Mouse (Mus musculus) kidney, postnatal 14 days (tissue): ENCODE measurements around the gene Zfyve1.
A peak's percentile ranks its signal among the peaks of the same experiment; 100 is the strongest.

Source experiments
- DNase-seq: peaks from one replicate; pipeline ENCODE4 v3.0.0; 2022; ENCODE audit warnings: mixed read lengths

Zfyve1 gene

DNA sequence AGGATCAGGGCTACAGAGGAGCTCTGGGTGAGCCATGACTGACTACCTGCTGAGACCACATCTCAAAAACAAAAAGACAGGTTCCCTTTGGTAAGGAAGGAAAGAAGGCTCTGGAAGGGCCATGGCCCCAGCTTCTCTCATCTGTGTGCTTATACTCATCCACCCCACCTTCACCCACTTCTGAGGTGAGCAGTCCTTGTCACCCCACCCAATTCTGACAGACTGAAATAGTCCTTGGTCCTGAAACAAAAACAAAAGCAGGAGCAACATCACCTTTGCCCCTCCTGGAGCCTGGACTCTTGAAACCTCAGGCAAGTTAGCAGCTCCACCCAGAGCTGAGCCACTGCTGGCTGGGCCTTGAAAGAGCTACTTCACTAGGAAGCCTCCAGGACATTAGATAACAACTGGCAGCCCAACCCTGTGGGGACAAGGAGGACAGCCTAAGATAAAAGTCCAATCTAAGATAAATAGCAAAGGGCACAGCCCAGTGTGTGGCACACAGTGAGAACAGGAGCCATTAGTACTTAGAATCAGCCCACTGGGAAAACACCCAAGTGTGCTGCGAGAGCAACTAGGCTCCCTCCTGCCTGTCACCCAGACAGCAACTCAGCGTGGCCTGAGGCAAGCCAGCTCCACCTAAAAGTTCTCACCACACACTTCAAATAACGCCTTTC lies 18.0 kb downstream of the Zfyve1 start:
- peak; percentile 63 for DNase-seq

DNA sequence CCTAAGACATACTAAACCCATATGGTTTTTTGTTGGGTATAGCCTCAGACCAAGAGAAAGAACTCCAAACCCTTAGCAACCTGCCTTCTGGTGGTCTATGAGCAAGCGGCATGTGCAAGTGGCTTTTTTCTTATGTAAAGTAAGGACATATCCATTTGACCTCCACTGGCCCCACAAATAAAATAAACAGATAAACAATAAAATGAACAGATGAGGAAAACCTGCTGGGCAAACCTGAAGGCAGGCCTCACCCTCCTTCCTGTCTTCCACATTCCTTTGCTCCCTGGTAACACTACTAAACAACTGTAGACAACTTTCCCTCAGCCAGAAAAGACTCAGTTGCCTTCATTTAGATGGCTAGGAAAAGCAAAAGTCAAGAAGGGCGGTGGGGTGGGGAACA lies 18.7 kb downstream of the Zfyve1 start:
- no peak for DNase-seq

- no peak for DNase-seq
Observed at GRCm38 (mm10) chr12:83577445-83577844, 19.6 kb downstream of the Zfyve1 start.

DNA sequence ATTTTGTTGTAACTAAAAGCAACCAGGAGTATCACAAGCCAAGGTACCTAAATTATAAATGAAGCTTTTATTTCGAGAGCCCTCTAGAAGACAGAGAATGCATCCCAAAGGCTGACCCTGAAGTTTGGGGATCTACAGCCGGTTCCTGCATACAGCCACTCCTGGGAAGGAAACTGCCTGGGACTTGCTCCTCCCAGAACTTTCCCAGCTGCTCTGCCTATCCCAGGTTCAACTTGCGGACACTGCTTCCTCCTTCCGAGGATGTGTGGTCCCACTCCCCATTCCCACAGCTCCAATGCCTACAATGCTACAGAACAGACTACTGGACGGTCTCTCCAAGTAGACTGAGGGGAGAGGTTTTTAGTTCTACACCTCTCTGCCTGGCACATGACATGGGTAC lies 24.3 kb downstream of the Zfyve1 start:
- DNase-seq: no peak

GRCm38 (mm10) chr12:83569866-83570265 lies 27.2 kb downstream of the Zfyve1 start:
- no peak for DNase-seq

- no peak for DNase-seq
Observed at GRCm38 (mm10) chr12:83562589-83562988, 34.4 kb downstream of the Zfyve1 start.

GRCm38 (mm10) chr12:83560189-83560588 lies 36.8 kb downstream of the Zfyve1 start:
- DNase-seq: no peak

GRCm38 (mm10) chr12:83558496-83558895 lies 38.5 kb downstream of the Zfyve1 start:
- DNase-seq: no peak

GRCm38 (mm10) chr12:83555605-83556004 lies 41.4 kb downstream of the Zfyve1 start:
- no peak for DNase-seq

- no peak for DNase-seq
Observed at GRCm38 (mm10) chr12:83553816-83554215, 43.2 kb downstream of the Zfyve1 start.

DNA sequence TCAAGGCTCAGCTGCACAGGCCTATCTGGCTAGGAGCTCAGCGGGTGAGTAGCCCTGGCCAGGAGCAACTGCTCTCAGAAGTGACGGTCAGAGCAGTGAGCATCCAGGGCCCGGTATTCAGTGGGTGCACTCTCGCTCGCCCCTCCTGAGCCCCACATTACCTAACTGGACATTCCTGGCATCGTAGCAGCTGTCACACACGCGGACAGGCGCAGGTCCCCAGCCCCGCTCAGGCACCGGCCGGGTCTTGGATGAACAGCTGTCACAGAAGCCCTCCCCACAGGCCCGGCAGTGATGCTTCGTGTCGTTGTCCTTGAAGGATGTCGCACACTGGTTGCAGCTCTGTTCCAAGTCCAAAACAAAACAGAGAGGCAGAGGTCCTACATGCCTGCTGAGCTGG lies 45.7 kb downstream of the Zfyve1 start:
- no peak for DNase-seq

DNA sequence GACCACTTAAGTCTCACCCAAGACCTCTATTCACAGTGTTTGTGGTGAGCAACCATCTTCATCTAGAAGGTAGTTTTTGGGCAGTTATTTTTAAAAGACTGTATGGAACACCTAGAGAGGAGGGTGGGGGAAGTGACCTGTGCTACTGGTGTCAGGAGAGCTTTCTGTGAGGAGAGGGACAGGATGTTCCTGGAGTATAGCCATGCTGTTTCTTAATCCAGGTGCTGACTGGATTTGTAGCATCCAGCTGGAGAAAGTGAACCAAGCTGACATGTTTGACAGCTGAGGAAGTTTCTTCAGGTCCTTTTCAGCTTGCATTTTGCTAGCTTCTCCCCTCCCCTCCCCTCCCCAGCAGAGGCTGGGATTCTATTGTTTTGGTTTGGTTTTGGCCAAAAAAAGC lies 52.2 kb downstream of the Zfyve1 start:
- DNase-seq: no peak

GRCm38 (mm10) chr12:83543997-83544396 lies 53.0 kb downstream of the Zfyve1 start:
- DNase-seq: no peak

- no peak for DNase-seq
Observed at GRCm38 (mm10) chr12:83536039-83536438, 61.0 kb downstream of the Zfyve1 start.

- DNase-seq: no peak
Observed at GRCm38 (mm10) chr12:83535428-83535827, 61.6 kb downstream of the Zfyve1 start.

DNA sequence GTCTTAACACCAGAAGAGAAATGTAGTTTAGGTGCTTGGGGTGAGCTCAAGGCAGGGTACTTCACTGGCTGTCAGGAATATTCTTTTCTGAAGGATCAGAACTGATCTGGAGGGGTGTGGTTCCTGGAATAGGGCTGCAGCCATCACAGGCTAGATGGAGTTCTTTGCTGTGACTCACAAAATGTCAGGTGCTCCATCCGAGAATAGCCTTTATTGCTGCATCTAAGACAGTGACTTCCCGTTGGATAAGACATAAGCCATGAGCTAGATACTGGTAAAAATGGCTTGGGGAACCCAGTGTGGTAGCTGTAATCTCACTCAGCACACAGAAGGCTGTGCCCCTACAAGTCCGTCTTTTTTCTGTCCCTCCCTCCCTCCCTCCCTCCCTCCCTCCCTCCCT lies 62.8 kb downstream of the Zfyve1 start:
- no peak for DNase-seq

DNA sequence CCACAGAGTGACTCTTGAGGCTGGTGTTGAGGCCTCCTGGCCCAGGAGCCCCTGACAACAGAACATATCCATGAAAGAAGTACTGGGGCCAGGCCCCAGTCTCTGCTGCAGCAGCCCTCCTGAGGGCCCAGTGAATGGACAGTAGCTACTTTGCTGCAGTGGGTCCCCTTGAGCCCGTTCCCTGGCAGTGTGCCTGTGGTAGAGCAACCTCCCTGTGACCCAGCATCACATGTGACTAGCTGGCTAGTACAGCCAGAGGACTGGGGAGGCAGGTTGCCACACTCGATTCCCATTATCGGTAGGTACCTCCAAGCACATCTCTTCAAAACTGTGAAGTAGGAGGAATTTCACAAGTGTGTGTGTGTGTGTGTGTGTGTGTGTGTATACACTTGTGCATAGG lies 64.1 kb downstream of the Zfyve1 start:
- no peak for DNase-seq

DNA sequence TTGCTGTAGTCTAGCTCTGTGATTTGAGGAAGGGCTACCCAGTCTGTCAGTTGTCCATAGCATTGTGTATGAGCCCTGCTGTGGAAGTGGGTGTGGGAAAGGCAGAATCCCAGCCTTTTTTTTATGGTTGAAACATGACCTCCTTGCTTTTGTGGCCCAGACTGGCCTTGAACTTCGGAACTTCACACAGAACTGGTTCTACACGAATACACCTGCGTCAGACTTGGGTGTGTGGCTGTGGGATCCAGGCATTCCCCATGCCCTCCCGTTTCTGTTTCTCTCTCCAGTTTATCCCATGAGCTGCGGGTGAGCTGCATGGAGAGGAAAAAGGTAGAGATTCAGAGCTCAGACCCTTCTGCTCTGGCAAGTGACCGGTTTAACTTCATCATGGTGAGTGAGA lies 65.0 kb downstream of the Zfyve1 start:
- no peak for DNase-seq

DNA sequence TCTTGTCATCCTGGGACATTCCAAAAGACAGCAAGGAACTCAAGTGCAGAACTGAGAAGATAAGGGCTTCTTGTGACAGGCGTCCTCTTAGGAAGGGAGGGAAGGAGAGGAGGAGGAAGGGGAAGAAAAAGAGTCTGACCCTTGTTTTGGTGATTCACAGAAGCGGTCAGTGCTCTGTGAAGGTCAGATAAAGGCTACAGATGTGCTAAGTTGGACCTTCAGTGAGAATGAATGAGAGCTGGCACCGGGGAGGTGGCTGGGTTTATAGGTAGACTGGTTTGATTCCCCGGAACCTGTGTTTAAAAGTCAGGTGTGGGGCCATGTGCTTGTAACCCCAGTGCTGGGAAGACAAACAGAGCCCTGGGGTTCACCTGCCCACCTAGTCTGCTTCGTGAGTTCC lies 68.4 kb downstream of the Zfyve1 start:
- DNase-seq: no peak

- DNase-seq: no peak
Observed at GRCm38 (mm10) chr12:83527816-83528215, 69.2 kb downstream of the Zfyve1 start.

GRCm38 (mm10) chr12:83525822-83526544 lies 71.0 kb downstream of the Zfyve1 start:
- DNase-seq: no peak

DNA sequence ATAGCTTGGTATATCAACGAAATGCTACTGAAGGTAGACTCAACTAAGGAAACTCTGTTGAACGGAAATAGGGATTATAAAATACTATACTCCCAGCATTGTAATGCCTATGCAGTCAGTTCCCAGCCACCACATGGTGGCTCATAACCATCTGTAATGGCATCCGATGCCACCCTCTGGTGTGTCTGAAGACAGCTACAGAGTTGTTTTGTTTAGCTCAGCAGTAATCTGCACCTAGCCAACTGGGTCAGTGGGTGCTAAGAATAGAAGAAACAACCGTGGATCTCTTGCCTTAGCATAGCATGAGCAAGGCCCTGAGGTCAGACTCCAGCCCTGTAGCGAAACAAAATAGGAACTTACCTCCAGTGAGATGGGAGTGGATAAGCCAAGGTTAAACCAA lies 72.7 kb downstream of the Zfyve1 start:
- DNase-seq: no peak

DNA sequence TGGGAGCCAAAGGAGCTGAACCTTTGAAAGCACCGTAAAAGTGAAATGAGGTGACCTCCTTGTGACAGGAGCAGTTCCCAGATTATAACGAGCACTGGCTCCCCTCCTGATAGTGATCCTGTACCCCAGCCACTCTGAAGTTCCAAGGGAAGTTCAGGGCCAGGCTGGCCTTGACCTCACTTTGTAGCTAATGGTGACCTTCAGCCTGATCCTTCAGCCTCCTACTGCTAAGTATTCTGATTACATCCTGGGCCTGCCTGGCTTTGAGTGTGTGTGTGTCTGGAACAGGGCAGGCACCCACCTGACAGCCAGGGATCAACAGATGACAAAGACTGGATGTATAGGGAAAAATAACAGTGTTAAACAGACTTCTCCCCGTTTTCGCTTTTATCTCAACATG lies 73.1 kb downstream of the Zfyve1 start:
- DNase-seq: no peak

GRCm38 (mm10) chr12:83523056-83523455 lies 74.0 kb downstream of the Zfyve1 start:
- no peak for DNase-seq

DNA sequence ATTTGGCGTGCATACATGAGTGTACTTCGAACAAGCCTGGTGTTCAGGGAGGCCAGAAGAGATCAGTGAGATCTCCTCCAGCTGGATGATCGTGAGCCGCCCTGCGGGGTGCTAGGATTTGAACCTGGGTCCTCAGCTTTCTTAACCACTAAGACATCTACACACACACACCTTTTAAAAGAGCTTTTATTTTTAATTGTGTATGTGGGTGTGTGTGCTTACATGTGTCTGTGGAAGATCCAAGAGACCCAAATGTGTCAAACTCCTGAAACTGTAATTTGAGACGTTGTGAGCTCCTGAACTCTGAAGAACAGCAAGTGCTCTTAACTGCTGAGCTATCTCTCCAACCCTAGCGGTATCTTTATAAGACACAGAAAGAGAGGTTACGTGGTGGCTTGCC lies 75.9 kb downstream of the Zfyve1 start:
- DNase-seq: no peak
